Mouse (Mus musculus): ENCODE measurements around the gene Lypd6. TPM values are rescaled to one million over a fixed set of nuclear protein-coding genes. Genes with fewer than 3 reads are reported as not detected.
A peak's percentile ranks its signal among the peaks of the same experiment; 100 is the strongest.

The Lypd6 gene
- polyA plus RNA-seq, 1 experiment from 2014 or later: 2.3 TPM

DNA sequence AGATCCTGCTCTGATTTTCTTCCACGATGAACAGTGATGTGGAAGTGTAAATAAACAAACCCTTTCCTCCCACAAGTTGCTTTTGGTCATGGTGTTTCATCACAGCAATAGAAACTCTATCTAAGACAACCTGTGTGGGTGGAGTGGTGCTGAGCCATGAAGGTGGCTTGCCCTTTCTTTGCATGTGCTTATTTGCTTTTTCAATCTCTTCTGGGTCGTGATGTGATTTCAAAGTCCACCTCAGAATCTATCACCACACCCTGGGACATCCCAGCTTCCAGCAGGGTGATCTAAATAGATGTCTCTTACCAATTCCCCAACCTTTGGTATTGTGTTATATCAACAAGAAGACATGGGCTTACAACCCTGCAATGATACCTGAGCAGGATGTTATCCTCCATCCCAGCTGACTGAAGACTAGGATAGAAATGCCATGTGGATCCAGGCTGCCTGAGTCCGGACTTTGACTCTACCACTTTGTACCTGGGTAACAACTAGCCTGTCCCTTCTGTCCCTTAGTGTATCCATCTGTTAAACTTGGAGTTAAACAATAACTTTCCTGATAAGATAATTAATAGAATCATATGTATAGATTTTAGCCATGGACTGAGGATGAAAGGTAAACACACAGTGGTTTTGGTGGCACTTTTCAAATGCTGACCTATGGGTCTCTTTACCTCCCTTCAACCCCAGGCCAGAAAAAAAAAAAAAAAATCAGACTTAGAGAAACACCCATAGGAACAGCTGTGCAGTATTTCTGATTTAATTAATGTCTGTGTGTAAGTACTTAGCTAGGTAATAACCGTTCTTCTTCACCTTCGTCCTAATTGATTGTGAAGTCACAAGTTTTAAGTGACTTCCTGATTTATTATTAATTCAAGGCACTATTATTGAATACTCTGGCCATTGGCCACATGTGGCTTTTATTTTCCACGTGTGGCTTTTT lies 83.3 kb downstream of the Lypd6 start:
- Histone ChIP-seq H3K27ac (no peak overlapping the region), H3K27me3 (no peaks in the 10 kb centered on the region), H3K4me2 (no peak overlapping the region), H3K4me3 (no peak overlapping the region), H3K9ac (no peak overlapping the region), H3K9me3 (no peaks in the 10 kb centered on the region), H3K4me1 (no peaks in the 10 kb centered on the region), H3K36me3 (no peaks in the 10 kb centered on the region)
- 59% methylated on average over 6 of the region's 6 CpGs for WGBS
- no peak for ATAC-seq (ENCODE audit: borderline replicate concordance, extremely low read depth, low FRiP score, low TSS enrichment)

DNA sequence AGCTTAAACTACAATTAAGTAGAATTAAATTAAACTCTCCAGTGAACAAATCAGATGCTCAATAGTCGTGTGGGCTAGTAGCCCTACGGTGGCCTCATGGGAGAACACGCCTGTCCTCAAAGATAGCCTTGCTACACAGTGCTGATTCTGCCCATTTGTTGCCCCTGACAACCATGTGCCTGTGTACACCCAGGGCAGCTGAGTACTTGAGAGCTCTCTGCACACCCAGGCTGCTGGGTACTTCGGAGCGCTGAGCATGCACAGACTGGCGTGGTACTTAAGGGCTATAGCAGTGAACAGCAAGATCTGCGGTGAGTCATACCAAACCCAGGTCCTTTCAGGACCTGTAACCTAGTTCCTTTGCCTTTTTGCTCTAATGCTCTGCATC lies 84.0 kb downstream of the Lypd6 start:
- no peaks in the 10 kb centered on the region for H3K4me1 ChIP-seq
- no peaks in the 10 kb centered on the region for H3K27me3 ChIP-seq
- H3K9me3 ChIP-seq: no peaks in the 10 kb centered on the region
- no peak overlapping the region for H3K9ac ChIP-seq
- H3K4me3 ChIP-seq: no peak overlapping the region
- ATAC-seq (ENCODE audit: borderline replicate concordance, extremely low read depth, low FRiP score, low TSS enrichment): peak; percentile 89
- no peak overlapping the region for H3K4me2 ChIP-seq
- H3K36me3 ChIP-seq: no peaks in the 10 kb centered on the region
- 68% methylated on average over 7 of the region's 7 CpGs for WGBS
- no peak overlapping the region for H3K27ac ChIP-seq

DNA sequence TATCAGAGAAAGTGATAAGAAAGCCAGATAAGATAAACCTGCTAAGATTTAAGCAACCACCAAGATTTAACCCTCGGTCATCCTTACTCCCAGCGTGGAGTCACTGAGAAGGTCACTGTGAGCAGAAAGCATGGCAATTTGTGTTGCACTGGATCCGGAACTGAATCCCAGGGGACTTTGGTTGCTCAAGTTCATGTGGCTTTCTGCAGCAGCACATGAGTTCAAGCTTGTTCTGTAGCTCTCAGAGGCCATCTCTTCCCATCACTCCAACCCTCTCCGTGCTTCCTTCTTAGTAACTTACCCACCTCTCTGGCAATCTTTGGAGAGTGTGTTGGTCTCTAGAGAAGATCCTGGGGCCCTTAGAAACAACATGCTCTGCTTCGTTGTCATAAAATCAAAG lies 84.6 kb downstream of the Lypd6 start:
- Histone ChIP-seq H3K4me2 (no peak overlapping the region), H3K36me3 (no peaks in the 10 kb centered on the region), H3K4me1 (no peaks in the 10 kb centered on the region), H3K9me3 (no peaks in the 10 kb centered on the region), H3K27me3 (no peaks in the 10 kb centered on the region), H3K4me3 (no peak overlapping the region), H3K9ac (no peak overlapping the region), H3K27ac (no peak overlapping the region)
- ATAC-seq (ENCODE audit: borderline replicate concordance, extremely low read depth, low FRiP score, low TSS enrichment): no peak
- WGBS: 56% methylated on average over 5 of the region's 5 CpGs

DNA sequence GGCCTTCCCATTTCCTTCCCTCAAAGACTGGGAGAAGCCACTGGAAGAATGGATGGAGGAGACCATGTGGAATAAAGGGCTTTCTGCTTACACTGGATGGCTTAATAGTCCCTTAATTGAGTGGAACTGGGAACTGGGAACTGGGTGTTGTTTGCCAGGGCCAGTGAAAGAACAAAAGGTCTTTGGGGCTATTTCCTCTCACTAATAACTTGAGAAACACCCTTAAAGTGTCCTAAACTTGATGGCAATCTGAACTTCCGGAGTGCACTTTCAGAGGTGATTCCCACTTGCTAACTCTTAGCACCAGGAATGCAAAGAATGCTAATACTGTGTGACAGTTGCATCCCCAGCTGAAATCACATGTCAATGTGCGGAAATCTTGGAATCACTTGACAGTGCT lies 85.2 kb downstream of the Lypd6 start:
- Histone ChIP-seq H3K4me3 (no peak overlapping the region), H3K4me2 (no peak overlapping the region), H3K9me3 (no peaks in the 10 kb centered on the region), H3K4me1 (no peaks in the 10 kb centered on the region), H3K36me3 (no peaks in the 10 kb centered on the region), H3K27me3 (no peaks in the 10 kb centered on the region), H3K9ac (no peak overlapping the region), H3K27ac (no peak overlapping the region)
- ATAC-seq (ENCODE audit: borderline replicate concordance, extremely low read depth, low FRiP score, low TSS enrichment): no peak
- WGBS: 58% methylated on average over 2 of the region's 2 CpGs

DNA sequence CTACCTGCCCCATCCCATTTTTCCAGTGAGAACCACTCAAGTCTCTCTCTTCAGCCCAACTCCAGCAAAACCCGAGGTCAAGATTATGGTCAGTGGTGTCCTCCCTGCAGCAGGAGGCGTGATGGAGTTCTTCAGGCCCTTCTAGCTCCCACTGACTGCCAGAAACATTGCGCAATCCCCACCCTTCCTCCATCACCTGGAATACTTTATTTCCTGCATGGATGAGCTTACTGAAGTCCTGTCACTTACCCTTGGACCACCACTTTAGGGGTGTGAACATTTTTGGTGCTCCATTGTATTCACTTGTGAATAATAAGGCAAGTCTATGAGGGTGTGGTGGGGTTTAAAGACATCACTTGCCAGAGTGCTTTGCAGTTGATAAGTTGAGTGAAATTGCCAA lies 85.7 kb downstream of the Lypd6 start:
- no peak overlapping the region for H3K27ac ChIP-seq
- ATAC-seq (ENCODE audit: borderline replicate concordance, extremely low read depth, low FRiP score, low TSS enrichment): no peak
- H3K36me3 ChIP-seq: no peaks in the 10 kb centered on the region
- H3K4me2 ChIP-seq: no peak overlapping the region
- WGBS: 78% methylated on average over 3 of the region's 3 CpGs
- H3K9me3 ChIP-seq: no peaks in the 10 kb centered on the region
- H3K4me3 ChIP-seq: no peak overlapping the region
- no peak overlapping the region for H3K9ac ChIP-seq
- H3K27me3 ChIP-seq: no peaks in the 10 kb centered on the region
- H3K4me1 ChIP-seq: no peaks in the 10 kb centered on the region

DNA sequence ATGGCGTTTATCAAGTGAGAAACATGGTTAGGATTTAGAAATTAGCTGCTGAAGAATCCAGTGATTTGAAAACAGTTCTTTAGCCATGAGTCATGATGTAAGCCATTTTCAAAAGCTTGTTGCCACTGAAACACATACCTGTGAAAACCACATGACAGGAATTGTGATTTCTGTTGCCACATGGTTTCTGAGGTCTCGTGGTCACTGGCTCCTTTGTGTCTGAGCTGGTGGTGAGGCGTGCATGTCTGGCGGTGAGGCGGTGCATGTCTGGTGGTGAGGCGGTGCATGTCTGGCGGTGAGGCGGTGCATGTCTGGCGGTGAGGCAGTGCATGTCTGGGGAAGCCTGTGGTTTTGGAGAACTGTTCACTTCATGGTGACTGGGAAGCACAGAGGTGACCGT lies 89.8 kb downstream of the Lypd6 start:
- no peak overlapping the region for H3K27ac ChIP-seq
- no peak for ATAC-seq (ENCODE audit: borderline replicate concordance, extremely low read depth, low FRiP score, low TSS enrichment)
- H3K9me3 ChIP-seq: no peaks in the 10 kb centered on the region
- WGBS: 92% methylated on average over 10 of the region's 10 CpGs
- no peaks in the 10 kb centered on the region for H3K27me3 ChIP-seq
- H3K4me3 ChIP-seq: no peak overlapping the region
- no peaks in the 10 kb centered on the region for H3K36me3 ChIP-seq
- H3K4me2 ChIP-seq: no peak overlapping the region
- no peaks in the 10 kb centered on the region for H3K4me1 ChIP-seq
- H3K9ac ChIP-seq: no peak overlapping the region

DNA sequence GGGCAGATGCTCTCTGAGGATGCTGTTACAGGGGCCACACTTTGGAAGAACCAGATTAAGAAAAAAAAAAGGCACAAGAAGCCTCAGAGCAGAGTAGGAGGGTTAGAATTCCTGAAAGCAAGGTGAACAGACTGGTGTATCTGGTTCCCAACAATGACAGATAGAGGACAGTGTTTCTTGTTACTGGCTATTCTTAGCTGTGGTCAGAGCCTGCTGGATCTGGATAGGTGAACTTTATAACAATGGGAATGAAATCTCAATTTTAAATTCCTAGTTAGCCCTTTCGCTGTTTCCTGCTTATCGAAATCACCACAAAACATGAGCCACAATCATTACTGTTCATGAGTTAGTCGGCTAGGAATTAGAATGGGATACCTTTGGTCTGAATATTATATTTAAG lies 93.8 kb downstream of the Lypd6 start:
- Histone ChIP-seq H3K4me2 (no peak overlapping the region), H3K9ac (no peak overlapping the region), H3K27ac (no peak overlapping the region), H3K36me3 (no peaks in the 10 kb centered on the region), H3K4me3 (no peak overlapping the region), H3K4me1 (no peaks in the 10 kb centered on the region), H3K9me3 (no peaks in the 10 kb centered on the region), H3K27me3 (no peaks in the 10 kb centered on the region)
- ATAC-seq (ENCODE audit: borderline replicate concordance, extremely low read depth, low FRiP score, low TSS enrichment): no peak
- 87% methylated on average over 3 of the region's 3 CpGs for WGBS

DNA sequence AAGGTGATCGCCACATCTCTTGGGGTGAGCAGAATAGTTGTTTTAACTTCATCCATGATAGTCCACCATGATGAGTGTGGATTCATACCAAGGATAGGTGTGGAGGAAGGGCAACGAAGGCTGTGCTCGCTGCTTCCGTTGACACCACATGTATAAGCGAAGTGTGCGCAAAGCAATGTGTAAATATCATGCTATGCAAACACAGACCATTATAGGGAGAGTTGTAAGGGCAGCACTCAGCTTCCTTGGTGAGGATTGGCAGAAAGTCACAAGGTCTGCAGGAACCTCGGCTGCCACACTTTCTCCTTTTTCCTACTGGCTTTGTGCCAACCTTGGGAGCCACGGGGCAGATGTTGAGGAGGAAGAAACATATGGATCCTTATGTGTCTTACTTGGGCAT lies 97.4 kb downstream of the Lypd6 start:
- Histone ChIP-seq H3K4me1 (no peaks in the 10 kb centered on the region), H3K27ac (no peak overlapping the region), H3K27me3 (no peaks in the 10 kb centered on the region), H3K4me2 (no peak overlapping the region), H3K36me3 (no peaks in the 10 kb centered on the region), H3K9ac (no peak overlapping the region), H3K9me3 (no peaks in the 10 kb centered on the region), H3K4me3 (no peak overlapping the region)
- no peak for ATAC-seq (ENCODE audit: borderline replicate concordance, extremely low read depth, low FRiP score, low TSS enrichment)
- 58% methylated on average over 8 of the region's 8 CpGs for WGBS

DNA sequence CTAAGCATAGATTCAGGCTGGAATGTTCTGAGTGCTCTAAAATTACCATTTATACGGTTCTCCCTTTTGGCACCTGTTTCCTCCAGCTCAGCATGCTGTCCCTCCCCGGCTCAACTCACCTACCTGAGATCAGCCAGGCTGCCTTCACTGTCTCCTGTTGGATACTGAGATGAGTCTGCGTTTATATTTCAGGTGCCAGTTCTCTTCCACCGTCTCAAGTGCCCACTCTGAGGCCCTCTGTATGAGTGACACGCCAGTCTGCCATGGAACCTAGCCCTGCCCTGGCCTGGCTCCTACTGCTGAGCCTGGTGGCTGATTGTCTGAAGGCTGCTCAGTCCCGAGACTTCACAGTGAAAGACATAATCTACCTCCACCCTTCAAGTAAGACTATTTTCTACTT lies 99.0 kb downstream of the Lypd6 start:
- Histone ChIP-seq H3K4me1 (no peaks in the 10 kb centered on the region), H3K4me3 (no peak overlapping the region), H3K4me2 (no peak overlapping the region), H3K27me3 (no peaks in the 10 kb centered on the region), H3K9me3 (no peaks in the 10 kb centered on the region), H3K27ac (no peak overlapping the region), H3K9ac (no peak overlapping the region), H3K36me3 (no peaks in the 10 kb centered on the region)
- 45% methylated on average over 6 of the region's 6 CpGs for WGBS
- ATAC-seq (ENCODE audit: borderline replicate concordance, extremely low read depth, low FRiP score, low TSS enrichment): no peak

DNA sequence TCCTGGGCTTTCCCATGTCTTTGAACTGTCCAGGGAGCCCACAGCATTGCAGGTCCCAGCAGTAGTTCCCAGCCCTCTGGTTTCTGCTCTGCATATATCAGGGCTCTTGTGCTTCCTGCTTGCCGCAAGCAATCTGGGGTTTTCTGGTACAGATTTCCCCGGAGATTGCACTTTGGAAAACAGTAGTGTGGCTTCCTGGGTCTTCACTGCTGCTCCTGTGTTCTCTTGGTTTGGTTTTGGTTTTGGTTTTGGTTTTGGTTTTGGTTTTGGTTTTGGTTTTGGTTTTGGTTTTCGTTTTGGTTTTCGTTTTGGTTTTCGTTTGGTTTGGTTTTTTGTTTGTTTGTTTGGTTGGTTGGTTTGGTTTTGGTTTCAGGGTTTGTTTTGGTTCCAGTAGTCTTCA lies 99.9 kb downstream of the Lypd6 start:
- H3K27me3 ChIP-seq: no peaks in the 10 kb centered on the region
- no peak overlapping the region for H3K4me2 ChIP-seq
- no peaks in the 10 kb centered on the region for H3K9me3 ChIP-seq
- 57% methylated on average over 5 of the region's 5 CpGs for WGBS
- no peak overlapping the region for H3K9ac ChIP-seq
- no peaks in the 10 kb centered on the region for H3K4me1 ChIP-seq
- H3K4me3 ChIP-seq: no peak overlapping the region
- no peak for ATAC-seq (ENCODE audit: borderline replicate concordance, extremely low read depth, low FRiP score, low TSS enrichment)
- no peaks in the 10 kb centered on the region for H3K36me3 ChIP-seq
- no peak overlapping the region for H3K27ac ChIP-seq

DNA sequence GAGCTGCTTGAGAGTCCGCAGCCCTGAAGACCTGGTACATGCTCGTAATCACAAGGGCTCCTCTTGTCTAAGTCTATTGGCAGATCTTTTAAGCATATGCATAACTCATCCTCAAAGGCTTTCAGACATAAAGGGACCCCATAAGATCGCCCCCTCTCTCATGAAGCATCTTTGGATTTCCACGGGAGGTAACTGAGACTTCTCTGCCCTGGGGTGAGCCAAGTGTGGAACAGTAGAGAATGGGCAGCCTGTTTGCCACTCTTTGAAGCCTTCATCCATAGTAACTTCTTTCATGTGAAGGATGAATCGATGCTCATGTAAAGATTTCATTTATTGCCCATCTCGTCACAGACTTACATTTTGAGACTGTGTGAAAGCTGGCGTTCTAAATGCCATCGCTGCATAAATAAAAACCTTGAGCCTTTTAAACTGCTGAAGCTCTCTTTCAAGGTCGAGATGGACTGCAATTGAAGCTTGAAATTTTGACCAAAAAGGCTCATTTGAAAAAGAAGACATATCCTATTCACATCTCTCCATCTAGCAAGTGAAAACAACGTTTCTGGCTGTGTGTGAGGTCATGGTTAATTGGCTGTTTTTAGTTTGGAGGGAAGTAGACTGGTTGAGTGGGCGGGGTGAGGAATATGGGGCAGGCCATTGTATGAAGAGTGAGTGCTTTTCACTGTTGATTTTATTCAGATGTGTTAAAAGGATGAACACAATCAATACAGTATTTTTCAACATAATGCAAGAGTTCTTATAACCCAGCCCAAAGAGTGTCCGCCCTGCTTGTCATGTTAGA lies 107.7 kb downstream of the Lypd6 start:
- ATAC-seq (ENCODE audit: borderline replicate concordance, extremely low read depth, low FRiP score, low TSS enrichment): no peak
- Histone ChIP-seq H3K9ac (no peak overlapping the region), H3K4me3 (no peak overlapping the region), H3K27me3 (no peaks in the 10 kb centered on the region), H3K9me3 (no peaks in the 10 kb centered on the region), H3K27ac (no peak overlapping the region), H3K4me2 (no peak overlapping the region), H3K4me1 (0 out of 2 replicates have a peak, but pooled peaks cover 3% of the 10 kb centered on the region), H3K36me3 (no peaks in the 10 kb centered on the region)
- 85% methylated on average over 12 of the region's 12 CpGs for WGBS

DNA sequence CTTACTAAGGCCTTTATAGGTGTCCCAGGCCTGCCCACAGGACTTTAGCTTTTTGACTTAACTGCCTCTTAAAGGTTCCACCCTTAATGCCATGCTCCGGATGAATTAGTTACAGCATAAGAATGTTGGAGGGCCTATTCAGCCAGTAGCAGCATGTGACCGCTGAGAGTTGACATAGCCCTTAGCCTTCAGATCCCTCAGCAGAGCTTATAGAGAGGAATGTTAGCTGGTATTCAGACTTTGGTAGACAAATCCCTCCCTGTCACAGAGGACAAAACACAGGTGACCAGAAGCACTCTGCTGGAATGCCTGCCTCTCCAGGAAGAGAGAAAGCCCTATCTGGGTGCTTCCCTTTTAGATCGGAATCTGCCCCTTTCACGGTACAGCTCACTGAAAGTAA lies 109.5 kb downstream of the Lypd6 start:
- no peak overlapping the region for H3K4me2 ChIP-seq
- peak overlapping the region; percentile 37; the same call in 1 of the 2 replicates for H3K27ac ChIP-seq
- peak; percentile 77; the same call in 1 of the 2 replicates for ATAC-seq (ENCODE audit: borderline replicate concordance, extremely low read depth, low FRiP score, low TSS enrichment)
- H3K27me3 ChIP-seq: no peaks in the 10 kb centered on the region
- no peaks in the 10 kb centered on the region for H3K9me3 ChIP-seq
- no peak overlapping the region for H3K9ac ChIP-seq
- H3K4me1 ChIP-seq: 0 out of 2 replicates have a peak, but pooled peaks cover 3% of the 10 kb centered on the region
- H3K36me3 ChIP-seq: no peaks in the 10 kb centered on the region
- WGBS: 36% methylated on average over 4 of the region's 4 CpGs
- H3K4me3 ChIP-seq: no peak overlapping the region
